Mouse (Mus musculus): ENCODE measurements around the gene Fmc1. TPM values are rescaled to one million over a fixed set of nuclear protein-coding genes. Genes with fewer than 3 reads are reported as not detected.

Fmc1 gene
- 158 and 195 TPM in 2 replicates for polyA plus RNA-seq (2012; rRNA removed)

GRCm38 (mm10) chr6:38533428-38534405 is at the start of gene Fmc1:
Fmc1 (plus strand) TSS chr6:38533502.

GRCm38 (mm10) chr6:38551062-38551988 is 18.0 kb downstream of the Fmc1 start, which contains the start of gene Luc7l2:
Luc7l2 (plus strand) TSS chr6:38551334.

Other genes with a start within 250 kb of the Fmc1 start
- gene Zc3hav1l, start 234.2 kb upstream of the Fmc1 start, polyA plus RNA-seq (2012; rRNA removed): 15.1 and 16.4 TPM in 2 replicates
- gene Zc3hav1, start 178.9 kb upstream of the Fmc1 start, polyA plus RNA-seq (2012; rRNA removed): 1.8 TPM in 2 replicates
- gene Ttc26, start 152.0 kb upstream of the Fmc1 start, polyA plus RNA-seq (2012; rRNA removed): 8.1 and 8.2 TPM in 2 replicates
- 24.0 and 24.7 TPM in 2 replicates for gene Ubn2, start 99.6 kb upstream of the Fmc1 start, polyA plus RNA-seq (2012; rRNA removed)
- gene Luc7l2, start 17.8 kb downstream of the Fmc1 start, polyA plus RNA-seq (2012; rRNA removed): 151 and 153 TPM in 2 replicates
- gene Klrg2, start 103.7 kb downstream of the Fmc1 start, polyA plus RNA-seq (2012; rRNA removed): 0.21 and 0.28 TPM in 2 replicates
- gene Clec2l, start 129.6 kb downstream of the Fmc1 start, polyA plus RNA-seq (2012; rRNA removed): 80.6 and 81.0 TPM in 2 replicates

Data from central nervous system, embryonic 18 days (tissue).